Mouse (Mus musculus): Measurements from ENCODE around the gene Cd68.
"Not testable (repeated sequence)": the region's sequence is repeated elsewhere in the genome, so short reads cannot be mapped to it uniquely, and the experiment has no call there.

Cd68 gene

DNA sequence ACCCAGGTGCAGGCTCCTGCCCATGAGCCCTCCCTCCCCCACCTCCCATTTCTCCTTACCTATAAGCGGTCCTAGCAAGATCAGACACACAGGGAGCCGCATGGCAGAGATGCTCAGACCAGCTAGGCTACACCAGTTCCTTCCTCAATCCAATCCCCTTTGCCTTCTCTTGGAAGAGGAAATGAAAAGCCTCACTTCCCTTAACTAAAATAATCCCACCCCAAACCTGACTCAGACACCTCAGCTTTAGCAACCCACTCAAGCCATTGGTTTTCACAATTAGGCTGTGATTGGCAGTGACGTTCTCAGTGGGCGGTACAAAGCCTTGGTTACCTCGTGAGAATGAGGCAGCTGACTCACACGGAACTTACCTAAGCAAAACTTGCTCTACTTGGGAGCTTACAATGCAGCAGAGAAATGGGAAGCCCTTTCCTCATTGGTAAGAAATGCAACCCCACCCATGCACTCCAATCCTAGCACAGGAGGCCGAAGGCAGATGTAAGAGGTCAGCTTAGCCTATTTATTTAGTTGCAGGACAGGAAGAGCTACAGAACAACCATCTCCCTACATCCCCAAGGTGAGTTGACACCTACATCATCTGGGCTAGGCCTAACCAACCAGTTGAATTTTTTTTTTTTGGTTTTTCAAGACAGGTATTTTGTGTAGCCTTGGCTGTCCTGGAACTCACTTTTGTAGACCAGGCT, at the start of gene Cd68:
Gene Cd68 (minus strand): TSS at position 193 of the 704 bp plus-strand sequence.
- peak; percentile 70 for DNase-seq (ENCODE audit: low read depth)

GRCm38 (mm10) chr11:69715482-69715881, 49.5 kb upstream of the Cd68 start:
- peak; percentile 39 for DNase-seq (ENCODE audit: low read depth)

DNA sequence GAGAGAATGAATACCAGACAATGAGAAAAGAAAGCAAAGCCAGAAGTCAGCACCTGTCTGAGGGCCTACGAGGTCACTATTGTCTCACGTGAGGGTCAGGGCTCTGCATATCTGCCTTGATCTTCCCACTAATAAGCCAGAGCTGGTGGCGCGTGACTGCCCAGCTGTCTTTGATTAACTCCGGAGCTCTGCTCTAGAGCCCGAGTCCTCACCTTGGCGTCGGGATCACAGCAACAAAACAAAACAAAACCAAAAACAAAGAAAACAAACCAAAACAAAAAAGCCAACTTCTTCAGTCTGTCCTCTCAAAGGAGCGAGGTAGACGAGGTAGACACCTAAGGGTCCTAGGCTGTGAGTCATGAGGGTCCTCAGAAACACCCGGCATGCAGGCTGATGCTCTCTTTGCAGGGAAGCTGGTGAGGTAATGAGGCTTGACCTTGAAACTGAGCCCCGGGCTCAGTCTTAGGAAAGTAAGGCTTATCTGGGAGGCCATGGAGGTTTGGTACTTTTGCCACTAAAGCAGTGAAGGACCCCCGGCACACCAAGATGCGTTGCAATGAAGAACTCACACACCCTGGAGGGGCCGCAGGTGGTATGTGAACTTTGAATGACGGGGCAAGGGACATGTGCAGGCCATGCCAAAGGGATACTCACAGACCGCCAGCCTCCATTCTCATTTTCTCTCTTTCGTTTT, 48.8 kb upstream of the Cd68 start:
- DNase-seq (ENCODE audit: low read depth) = no peak

DNA sequence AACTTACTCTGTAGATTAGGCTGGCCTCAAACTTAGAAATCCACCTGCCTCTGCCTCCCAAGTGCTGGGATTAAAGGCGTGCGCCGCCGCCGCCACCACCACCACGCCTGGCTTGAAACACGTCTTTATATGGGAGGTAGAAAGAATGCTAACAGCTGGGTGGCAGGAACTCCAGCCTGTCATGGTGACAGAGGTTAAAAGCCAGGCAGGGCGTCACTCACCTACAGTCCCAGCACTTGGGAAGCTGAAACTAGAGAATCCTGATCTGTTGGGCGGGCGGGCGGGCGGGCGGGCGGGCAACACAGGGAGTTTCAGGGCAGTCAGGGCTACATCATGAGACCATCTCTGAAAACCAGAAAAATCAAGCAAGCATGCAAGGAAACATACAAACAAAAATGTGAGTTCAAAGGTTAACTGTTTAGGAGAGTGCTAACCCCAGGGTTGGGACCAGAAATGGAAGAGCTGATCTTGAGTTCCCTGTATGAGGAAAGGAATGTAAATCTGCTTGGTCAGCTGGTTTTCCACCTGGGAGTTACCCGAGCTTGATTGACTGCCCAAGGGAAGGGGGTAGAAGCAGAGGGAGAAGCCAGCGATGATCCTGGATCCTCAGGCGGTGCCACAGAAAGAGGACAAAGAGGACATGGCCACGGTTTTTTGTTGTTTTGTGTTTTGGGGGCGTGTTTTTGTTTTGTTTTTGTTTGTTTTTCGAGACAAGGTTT, 47.2 kb upstream of the Cd68 start:
- no peak for DNase-seq (ENCODE audit: low read depth)

GRCm38 (mm10) chr11:69711082-69711481, 45.1 kb upstream of the Cd68 start:
- no peak for DNase-seq (ENCODE audit: low read depth)

DNA sequence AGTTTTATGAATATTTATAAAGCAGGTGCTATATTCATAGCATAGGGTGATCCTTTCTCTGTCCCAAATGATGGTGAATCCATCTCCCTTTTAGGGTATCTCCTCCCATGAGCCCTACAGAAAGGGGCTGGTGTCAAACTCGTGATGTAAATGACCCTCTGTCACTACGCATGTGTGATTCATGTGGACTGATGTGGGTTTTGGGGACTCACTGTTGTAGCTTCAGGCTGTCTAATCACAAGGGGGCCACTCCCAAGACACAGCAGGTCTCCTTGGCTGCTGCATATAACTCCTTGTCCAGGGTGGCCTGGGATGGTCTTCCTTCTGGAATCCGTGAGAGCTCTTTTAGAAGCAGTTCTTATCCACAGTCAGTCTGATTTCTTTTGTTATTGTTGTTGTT, 44.5 kb upstream of the Cd68 start:
- no peak for DNase-seq (ENCODE audit: low read depth)

DNA sequence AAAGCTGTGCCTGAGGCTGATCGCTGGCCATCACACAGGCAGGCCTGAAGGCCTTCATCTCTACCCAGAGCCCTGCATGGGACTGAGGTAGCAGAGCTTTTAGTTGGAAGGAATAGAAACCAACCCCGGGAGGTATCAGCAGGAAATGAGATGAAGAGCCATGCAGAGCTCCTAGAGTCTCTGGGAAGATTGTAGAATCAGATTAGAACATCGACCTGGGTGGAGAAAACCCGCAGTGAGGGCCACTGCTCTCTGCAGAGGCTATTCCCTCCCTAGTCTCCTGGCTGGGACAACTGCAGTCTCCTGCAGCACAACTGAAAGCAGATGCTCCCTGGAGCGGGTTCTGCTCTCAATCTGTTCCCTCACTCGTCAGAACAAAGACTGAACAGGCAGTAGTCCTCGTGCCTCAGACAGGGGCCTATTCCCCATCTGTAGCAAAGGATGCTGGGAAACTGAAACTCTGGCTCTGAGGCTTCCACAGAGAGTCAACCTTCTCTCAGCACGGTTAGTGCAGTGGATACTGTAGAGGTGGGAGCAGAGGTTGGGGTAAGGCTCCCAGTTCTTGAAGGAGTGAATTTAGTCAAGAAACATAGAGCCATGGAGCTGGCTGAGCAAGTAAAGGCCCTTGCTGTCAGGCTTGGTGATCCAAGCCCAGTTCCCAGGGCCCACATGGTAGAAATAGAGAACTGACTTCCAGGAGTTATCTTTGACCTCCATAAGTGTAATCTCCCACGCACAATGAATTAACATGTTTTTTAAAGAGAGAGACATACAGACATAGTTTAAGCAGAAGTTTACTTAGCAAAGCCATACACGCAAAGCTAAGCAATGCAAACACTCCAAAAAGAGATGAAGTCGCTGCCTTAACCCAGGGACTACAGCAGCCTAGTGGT, 43.8 kb upstream of the Cd68 start:
- DNase-seq (ENCODE audit: low read depth) = no peak

DNA sequence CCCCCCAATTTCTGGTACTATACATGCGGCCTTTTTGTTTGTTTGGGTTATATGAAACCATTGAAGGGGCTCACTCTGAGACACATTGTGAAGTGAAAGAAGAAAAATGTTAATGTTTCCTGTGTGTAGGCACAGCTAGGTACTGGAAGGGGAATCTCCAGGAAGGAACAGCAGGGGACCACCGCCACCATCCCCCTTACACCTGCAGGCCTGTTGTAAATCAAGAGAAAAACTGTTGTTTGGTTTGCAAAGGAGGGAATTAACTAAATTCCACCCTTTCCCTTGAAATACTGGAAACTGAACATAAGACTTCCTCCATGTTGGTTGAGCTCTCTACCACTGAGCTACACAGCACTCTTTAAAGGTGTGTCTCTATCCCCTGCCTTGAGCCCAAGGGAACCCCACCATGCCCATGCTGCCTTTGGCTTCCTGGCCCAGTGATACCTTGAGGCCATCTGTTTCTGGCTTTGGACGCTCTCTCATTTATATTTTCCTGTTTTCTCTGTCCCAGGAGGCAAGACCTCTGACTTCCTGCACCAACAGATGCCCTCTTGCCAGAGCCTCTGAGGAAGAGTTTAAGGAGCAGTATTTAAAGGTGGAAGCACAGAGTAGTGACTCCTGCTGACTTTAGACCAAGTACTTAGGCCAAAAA, 42.8 kb upstream of the Cd68 start:
- no peak for DNase-seq (ENCODE audit: low read depth)

- no peak for DNase-seq (ENCODE audit: low read depth)
Measured at GRCm38 (mm10) chr11:69707873-69708381, 42.0 kb upstream of the Cd68 start.

- DNase-seq (ENCODE audit: low read depth) = no peak
Measured at GRCm38 (mm10) chr11:69707480-69707847, 41.5 kb upstream of the Cd68 start.

DNA sequence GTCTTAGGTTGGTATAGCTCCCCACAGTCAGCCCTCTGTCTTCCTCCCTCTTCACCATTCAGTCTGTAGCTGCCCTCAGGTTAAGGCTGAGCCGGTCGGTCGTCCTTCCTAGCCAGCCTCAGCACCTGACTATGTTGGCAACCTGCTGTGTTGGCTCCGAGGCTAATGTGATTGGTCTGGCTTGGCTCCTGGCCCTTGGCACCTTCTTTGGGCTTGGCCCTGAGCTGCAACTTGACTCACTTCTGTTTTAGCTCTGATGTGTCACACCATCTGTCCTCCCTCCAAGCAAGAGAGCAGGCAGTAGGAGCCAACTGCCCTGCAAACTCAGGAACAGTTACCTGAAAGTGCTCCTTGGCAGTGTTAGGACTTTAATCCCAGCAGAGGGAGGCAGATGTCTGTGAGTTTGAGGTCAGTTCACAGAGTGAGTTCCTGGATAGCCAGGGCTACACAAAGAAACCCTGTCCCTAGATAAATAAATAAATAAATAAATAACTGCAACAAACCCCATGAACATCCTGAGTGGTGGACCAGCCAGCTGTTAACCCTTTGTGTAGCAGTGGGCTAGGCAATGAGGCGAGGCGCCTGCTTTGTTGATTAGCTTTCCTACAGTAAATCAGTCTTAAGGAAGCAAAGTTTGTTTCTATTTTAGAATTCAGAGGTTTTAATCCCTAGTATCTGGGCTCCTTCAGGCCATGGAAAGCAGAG, 41.0 kb upstream of the Cd68 start:
- DNase-seq (ENCODE audit: low read depth) = no peak

- DNase-seq (ENCODE audit: low read depth) = no peak
Measured at GRCm38 (mm10) chr11:69704613-69705010, 38.7 kb upstream of the Cd68 start.

DNA sequence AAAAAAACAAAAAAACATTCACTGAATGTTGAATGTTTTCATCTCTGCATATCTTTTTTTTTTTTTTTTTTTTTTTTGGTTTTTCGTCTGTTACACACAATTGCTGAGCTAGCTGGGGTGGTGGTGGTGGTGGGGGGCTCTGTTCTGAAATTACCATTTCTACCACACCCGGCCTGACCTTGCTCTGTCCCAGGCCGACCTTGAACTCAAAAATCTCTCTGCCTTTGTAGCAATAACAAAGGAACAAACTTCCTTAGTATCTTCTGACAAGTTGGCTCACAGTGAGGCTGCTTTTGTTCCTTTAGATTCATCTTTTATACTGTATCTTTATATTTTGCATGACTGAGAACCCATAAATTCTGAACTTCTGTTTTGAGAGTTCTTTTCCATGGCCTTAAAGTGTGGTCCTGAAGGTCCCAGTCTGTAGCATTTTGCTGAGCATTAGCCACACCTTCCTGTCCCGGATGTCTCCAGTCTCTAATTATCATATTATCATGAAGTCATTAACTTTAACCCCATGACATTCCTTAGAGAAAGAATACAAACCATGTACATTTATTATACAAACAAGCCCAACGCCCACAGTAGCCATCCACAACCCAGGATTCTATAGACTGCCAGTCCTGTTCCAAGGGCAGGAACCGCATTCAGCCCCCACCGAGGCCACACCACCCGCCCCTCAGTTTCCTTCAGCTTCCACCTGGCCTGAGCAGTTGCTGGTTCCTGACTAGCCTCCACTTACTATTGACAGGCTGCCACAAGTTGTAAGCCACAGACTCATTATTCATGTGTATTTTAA, 38.1 kb upstream of the Cd68 start:
- DNase-seq (ENCODE audit: low read depth) = no peak

GRCm38 (mm10) chr11:69703381-69703780, 37.4 kb upstream of the Cd68 start:
- DNase-seq (ENCODE audit: low read depth) = not testable (repeated sequence)

- DNase-seq (ENCODE audit: low read depth) = not testable (repeated sequence)
Measured at GRCm38 (mm10) chr11:69702886-69703285, 36.9 kb upstream of the Cd68 start.

GRCm38 (mm10) chr11:69699595-69699994, 33.6 kb upstream of the Cd68 start:
- no peak for DNase-seq (ENCODE audit: low read depth)

DNA sequence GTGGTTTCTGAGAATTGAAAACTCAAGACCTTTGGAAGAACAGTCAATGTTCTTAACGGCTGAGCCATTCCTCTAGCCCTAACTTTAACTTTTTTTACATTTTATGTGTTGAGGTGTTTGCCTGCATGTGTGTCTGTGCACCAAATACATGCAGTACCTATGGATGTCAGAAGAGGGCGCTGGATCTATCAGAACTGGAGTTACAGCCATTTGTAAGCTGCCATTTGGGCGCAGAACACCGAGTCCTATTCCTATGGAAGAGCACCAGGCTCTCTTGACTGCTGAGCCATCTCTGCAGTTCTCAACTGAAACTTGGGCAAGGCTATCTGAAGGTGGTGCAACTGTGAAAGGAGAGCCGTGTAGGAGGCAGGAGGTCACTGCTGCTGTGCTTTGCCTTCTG, 32.6 kb upstream of the Cd68 start:
- DNase-seq (ENCODE audit: low read depth) = no peak

DNA sequence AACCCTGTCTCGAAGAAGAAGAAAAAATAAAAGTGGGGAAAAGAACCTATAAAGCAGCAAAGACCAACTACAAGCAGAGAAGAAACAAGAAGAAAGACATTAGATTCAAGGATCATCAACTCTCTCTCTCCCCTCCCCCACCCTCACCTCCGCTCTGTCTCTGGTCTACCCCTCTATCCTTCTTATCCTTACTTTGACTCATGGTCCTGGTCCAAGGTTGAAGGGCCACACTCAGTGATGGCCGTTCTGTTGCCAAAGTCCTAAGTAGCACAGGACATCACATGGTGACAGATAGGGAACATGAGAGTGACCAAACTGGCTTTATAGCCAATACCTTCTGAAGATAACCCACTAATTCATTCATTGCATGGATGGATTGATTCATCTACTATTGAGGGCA, 31.4 kb upstream of the Cd68 start:
- no peak for DNase-seq (ENCODE audit: low read depth)

GRCm38 (mm10) chr11:69695361-69696181, 29.6 kb upstream of the Cd68 start, which contains the start of the genes Tnfsf12 and Tnfsfm13:
Gene Tnfsf12 (minus strand): TSS chr11:69695849.
Gene Tnfsfm13 (minus strand): TSS chr11:69696098.
- no peak for DNase-seq (ENCODE audit: low read depth)

Measured in naive thymus-derived CD4-positive, alpha-beta T cell, adult 2 months (primary cell).